Mouse (Mus musculus) cerebellum, adult 9-10 months (tissue): ENCODE measurements around the gene Btbd19.

Experiments used
- DNase-seq: peaks from one replicate; pipeline ENCODE4 v3.0.0; 2022

Gene Btbd19

DNA sequence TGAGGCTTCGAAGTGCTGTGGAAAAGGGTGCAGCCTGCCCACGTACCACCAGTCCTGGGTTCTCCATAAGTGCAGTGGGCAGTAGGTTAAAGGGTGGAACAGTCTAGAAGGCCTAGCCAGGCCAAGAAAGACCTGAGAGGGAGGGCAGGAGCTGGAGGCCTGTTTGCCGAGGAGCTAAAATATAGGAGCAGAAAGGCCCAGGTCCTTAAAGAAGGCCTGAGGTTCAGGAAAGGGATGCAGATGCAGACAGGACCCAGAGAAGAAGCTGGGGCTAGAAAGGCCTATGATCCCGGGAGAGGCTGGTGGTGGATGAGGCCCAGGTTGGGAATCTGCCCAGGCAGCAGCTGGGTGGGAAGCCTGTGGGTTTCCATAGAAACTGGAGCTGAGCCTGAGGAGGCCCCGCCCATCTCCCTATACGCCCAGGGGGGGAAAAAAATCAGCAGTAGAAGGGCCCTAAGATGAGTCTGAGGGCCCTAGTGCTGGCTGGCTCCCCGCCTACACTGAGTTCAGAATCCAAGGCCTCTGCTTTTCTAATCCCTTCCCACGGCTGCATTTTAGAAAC, at the start of gene Btbd19:
TSS of gene Btbd19 (minus strand) at position 378 of the 562 bp plus-strand sequence.
- peak; percentile 56 for DNase-seq

DNA sequence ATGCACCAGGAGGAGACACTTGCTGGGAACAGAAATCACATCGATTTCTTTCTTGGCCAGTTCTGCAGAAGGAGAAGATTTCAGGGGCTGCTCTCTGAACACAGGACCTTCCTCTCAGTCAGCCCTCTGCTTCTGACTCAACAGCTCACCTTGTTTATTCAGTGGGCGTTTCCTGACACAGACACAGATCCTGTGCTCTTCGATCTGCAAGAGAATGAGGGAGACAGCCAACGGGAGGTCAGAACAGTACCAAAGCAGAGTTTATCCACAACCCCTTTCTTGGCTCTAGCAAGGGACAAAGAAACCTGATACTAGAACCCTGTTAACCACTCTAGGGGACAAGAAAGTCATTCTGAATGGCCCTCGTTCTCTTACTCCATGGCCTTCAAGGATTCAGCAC, 44.4 kb upstream of the Btbd19 start:
- no peak for DNase-seq

DNA sequence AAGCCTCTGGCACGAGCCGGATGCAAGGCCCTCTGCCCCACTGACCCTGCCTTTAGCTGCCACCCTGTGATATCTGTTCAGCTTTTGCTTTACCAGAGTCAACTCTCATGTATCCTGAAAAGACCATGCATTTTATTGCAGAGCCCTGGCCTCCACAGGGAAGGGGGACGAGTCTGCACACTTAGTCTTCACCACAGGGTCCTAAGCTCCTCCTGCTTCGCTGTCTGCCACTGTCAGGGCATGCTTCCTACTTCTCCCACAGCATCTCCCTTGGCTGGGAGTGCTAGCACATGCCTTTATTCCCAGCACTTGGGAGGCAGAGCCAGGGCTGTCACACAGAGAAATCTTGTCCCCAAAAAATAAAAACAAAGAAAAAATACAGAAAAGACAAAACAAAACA, 35.7 kb upstream of the Btbd19 start:
- DNase-seq, result no peak

DNA sequence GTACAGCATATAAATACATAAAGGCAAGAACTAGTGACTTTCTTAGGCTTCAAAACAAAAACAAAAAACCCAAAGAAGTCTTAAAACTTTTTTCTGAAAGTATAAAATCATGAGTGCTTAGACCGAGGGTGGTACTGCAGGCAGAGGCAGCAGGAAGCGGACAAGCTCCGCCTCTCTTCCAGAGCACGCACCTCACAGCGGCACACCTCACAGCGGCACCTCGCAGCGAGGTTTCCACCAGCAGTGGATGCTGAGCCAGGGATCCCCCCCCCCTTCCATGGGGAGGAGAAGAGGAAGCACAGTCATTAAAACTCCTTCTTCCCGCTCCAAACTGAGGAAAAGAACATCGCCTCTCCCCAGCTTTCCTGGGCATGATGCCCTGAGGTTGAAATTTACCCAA, 34.1 kb upstream of the Btbd19 start:
- no peak for DNase-seq

DNA sequence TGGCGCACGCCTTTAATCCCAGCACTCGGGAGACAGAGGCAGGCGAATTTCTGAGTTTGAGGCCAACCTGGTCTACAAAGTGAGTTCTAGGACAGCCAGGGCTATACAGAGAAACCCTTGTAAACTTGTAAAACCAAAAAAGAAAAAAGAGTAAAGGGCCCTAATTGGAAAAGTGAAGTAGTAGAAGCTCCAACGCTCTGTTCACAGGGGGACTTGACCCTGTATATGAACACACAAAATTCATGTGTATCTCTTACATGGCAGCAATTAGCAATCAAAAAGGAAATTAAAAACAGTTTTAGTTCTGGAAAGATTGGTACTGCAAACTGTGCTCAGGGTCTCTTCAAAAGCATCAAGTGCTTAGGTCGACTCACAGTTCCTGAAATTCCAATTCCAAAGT, 30.8 kb upstream of the Btbd19 start:
- DNase-seq, result no peak

DNA sequence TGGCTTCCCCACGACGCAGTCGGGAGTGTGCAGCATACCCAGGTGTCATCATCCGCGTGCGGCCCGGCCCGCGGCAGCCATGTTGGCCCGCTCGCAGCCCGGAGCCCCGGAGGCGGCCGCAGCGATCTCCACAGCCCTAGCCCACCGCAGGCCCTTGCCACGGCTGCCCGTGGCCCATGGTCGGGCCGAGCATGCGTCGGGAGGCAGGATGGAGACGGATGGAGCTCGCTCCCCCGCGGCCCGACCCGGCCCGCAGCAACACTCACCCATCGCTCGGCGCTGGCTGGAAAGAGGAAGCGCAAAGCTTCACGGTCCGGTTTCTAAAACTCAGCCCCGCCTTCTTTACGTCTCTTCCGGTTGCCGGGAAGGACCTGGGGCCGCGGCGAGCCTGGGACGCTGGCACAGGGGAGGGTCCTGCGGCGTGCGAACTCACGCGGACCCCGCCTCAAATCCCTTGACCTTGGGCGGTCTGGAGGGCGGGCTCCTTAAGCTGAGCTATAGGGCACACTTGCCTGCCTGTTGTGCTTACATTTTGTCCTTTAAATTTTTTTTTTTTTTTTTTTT, 30.3 kb upstream of the Btbd19 start, which contains the start of gene Rps8:
TSS of gene Rps8 (minus strand) at position 452 of the 564 bp plus-strand sequence.
- peak; percentile 87 for DNase-seq

DNA sequence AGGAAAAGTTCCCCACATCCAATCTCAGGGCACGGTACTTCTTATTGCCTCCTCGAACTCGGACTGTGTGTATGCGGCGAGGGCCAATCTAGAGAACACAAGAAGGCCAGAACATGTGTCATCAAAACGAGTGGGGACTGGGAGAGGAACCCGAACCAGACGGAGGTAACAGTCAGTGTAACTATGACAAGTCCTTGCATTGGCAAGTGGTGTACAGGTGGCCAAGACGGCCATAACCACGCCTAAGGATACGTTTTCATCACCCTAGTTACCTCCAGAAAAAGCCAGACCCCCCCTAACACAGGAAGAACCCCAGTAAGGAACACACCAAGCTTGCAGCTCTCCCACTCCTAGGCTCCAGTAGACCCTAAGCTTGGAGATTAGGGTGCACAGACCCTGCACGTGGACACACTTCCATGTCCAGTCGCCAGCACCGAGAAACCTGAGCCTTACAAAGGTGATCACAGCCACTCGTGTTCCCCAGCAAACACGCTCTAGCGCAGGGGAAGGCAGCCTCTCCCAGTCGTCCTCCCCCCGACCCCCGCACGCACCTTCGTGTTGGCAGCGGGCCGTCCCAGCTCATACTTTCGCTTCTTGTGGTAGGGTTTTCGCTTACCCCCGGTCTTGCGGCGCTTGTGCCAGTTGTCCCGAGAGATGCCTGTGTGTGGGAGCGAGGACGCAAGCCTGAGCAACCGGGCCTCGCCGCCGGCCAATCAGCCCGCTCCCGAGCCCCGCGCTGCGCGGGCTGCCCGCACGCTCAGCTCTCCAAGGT, 29.7 kb upstream of the Btbd19 start:
- DNase-seq, result no peak

DNA sequence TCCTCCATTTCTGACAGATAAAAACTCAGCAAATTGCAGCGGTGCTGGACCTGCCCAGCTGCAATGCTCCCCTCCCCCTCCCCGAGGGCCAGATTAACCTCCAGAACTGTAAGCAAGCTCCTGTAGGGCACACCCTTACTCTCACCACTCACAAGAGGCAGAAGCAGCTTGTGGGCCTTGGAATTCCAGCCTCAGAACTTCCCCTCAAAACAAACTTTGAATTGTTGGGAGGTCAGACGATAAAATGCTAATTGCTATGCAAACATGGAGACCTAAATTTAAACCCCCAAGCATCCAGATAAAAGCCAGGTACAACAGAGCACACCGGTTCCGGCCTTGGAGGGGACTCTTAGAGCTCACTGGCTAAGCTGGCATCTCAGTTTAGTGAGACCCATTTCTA, 27.2 kb upstream of the Btbd19 start:
- DNase-seq, result no peak

DNA sequence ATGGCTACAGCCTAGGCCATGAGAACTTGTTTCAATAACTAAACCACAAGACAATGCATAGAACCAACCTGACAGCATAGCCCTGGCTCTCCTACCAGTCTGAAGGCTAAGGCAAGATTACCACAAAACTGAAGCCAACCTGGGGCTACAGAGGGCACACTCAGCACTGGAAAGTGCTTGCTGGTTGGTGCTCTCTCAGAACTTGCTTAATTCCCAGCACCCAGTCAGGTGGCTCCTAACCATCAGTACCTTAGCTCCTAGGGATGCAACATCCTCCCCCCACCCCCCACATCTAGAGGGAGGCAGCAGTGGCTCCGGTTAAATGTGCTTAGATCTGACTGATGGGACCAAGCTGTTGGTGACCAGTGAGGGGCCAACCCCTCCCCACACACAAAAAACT, 25.9 kb upstream of the Btbd19 start:
- DNase-seq, result no peak

DNA sequence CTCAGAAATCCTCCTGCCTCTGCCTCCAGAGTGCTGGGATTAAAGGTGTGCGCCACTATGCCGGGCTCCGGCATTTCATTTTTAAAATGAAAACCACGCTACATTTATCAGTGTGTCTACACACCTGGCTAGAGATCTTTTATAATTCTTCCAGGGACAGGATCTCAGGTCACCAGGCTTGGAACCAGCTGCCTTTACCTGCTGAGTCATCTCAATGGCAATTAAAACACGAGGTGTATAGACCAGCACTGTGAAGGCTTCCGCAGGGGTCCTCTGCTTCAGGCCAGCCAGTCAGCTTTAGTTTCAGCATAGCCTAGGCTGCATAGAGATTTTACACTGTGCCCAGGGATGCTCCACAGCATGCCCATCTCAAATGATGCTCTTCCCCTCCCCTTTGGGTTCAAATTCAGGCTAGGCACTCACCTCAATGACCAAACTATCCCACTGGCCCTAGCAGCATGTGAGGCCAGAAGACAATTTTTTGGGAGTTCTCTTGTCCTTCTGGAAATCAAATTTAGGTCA, 24.7 kb upstream of the Btbd19 start:
- DNase-seq, result no peak

DNA sequence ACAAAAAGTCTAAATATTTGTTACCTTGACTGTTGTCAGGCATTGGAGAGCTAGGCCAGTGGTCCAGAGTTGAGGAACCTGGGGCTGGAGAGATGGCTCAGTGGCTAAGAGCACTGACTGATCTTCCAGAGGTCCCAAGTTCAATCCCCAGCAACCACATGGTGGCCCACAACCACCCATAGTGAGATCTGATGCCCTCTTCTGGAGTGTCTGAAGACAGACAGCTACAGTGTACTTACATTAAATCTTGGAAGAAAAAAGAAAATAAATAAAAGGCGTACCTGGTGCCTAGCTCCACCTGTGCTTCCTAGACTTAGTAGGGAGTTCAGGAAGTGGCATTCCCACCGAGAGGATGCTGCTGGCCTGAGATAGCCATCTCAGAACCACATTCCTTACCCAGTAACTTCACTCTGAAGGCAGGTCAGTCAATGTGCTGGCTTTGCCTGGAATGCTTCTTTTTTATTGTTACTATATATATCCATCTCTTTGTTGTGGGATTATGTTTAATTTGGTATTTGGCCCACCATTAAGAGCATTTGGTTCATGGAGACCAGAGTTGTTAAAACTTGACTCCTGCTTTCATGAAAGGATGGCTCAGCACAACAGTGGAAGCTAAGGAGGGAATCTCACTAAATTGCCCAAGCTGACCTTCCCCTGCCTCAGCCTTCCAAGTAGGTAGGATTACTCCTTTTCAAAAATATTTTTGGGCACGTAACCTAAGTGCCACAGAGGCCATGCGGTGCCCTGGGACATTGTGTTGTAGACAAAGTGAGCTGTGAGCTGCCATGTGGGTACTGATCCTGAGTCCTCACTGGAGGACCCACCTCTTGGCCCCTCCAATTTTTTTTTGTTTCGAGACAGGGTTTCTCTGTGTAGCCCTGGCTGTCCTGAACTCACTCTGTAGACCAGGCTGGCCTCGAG, 24.0 kb upstream of the Btbd19 start:
- no peak for DNase-seq

DNA sequence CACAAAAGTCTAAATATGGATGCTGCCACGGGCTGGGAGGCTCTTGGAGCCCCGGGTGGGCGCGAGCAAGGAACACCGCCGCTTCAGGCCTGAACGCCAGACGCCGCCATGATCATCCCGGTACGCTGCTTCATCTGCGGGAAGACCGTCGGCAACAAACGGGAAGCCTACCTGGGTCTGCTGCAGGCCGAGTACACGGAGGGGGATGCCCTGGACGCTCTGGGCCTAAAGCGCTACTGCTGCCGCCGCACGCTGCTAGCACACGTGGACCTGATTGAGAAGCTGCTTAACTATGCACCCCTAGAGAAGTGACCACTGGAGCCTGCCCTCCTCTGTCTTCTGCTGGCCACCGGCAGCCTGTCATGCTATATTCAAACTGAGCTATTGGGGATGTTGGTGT, 23.3 kb upstream of the Btbd19 start:
- no peak for DNase-seq

DNA sequence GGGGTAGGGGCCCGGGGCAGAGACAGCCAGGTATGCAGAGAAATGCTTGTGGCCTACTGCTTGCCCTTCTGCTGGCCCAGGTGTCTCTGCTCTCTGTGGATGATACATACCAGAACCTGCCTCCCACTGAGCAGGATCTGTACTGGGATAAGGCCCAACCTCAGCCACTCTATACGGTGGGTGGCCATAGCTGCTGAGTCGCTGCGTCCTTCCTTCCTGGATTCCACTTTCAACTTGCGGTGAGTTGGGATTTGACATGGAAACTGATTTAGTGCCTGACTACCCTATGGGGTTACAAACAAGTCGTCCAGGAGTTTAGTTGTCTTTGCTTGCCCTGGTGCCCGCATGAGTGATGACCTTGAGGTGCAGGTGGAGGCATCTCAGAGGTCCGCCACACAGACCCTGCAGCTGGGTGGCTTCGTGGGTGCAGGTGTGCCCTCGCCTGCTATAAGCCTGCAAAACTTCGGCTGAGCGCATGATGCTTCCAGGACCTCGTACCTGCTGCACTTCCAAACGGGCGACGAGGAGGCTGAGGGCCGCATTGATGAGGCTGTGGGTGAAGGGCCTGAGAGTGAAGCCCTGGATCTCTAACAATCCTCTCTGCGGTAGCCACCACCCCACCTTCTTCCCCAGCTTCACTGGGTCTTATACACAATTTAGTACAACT, 22.7 kb upstream of the Btbd19 start:
- DNase-seq, result no peak

DNA sequence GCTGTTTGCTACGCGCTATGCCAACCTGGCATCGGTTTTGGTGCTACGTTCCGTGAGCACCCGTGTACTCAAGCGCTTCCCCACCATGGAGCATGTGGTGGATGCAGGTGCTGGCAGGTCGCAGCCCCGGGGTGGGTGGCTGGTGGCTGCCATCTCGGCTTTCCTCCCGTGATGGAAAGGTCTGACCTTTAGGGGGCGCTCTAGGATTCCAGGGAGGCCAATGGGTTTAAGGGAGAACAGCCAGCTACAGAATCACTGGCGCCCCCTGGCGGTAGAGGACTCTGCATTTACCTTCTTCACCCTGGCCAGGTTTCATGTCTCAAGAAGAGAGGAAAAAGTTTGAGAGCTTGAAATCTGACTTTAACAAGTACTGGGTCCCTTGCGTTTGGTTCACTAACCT, 20.7 kb upstream of the Btbd19 start:
- DNase-seq, result peak; percentile 84

DNA sequence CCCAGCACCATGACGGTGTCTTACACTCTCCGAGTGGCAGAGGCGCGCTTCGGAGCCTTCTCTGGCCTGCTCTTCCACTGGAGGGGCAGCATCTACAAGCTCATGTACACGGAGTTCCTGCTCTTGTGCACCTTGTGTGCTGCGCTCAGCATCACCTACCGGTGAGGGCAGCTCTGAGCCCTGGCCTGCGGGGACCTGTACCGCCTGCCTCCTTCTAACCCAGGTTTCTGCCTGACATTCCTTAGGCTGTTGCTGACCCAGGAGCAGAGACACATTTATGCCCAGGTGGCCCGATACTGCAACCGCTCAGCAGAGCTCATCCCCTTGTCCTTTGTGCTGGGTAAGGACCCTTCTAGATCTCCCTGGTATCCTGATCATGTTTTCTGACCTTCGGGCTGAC, 19.7 kb upstream of the Btbd19 start:
- peak; percentile 1 for DNase-seq

DNA sequence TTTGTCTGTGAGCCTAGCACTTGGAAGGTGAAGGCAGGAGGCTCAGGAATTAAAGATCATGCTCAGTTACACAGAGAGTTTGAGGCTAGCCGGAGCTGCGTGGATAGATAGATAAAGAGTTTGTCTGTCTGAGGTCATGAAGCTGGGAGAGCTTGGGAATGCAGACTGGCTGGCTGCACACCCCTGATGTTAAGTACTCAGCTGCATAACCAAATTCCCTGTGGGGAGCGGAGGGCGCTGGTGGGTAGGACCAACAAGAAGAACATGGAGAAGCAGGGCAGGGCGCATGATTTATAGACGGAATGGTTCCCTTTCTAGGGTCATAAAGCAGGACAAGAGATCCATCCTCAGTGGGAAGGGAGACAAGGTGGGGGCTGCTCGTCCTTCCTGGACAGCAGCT, 17.5 kb upstream of the Btbd19 start:
- DNase-seq, result no peak

DNA sequence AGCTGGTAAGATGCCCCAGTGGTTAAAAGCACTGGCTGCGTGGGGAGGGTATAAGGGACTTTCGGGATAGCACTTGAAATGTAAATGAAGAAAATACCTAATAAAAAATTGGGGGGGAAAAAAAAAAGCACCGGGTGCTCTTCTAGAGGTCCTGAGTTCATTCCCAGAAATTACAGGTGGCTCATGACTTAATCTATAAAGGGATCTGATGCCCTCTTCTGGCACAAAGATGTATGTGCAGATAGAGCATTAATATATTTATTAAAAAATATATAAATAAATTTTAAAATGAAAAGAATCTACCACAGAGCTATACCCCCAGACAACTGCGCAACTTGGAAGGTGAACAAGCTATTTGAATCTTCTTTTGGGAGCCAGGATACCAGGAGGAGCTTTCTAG, 15.1 kb upstream of the Btbd19 start:
- no peak for DNase-seq

DNA sequence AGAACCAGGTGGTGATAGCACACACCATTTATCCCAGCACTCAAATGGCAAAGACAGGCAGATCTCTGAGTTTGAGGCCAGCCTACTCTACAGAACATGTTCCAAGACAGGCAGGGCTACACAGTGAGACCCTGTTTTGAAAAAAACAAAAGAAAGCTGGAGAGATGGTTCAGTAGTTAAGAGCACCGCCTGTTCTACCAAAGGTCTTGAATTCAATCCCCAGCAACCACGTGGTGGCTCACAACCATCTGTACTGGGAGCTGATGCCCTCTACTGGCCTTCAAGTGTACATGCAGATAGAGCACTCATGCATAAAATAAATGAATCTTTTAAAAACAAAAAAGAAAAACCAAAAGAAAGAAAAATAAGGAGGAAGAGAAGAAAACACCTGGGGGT, 13.7 kb upstream of the Btbd19 start:
- peak; percentile 74 for DNase-seq

DNA sequence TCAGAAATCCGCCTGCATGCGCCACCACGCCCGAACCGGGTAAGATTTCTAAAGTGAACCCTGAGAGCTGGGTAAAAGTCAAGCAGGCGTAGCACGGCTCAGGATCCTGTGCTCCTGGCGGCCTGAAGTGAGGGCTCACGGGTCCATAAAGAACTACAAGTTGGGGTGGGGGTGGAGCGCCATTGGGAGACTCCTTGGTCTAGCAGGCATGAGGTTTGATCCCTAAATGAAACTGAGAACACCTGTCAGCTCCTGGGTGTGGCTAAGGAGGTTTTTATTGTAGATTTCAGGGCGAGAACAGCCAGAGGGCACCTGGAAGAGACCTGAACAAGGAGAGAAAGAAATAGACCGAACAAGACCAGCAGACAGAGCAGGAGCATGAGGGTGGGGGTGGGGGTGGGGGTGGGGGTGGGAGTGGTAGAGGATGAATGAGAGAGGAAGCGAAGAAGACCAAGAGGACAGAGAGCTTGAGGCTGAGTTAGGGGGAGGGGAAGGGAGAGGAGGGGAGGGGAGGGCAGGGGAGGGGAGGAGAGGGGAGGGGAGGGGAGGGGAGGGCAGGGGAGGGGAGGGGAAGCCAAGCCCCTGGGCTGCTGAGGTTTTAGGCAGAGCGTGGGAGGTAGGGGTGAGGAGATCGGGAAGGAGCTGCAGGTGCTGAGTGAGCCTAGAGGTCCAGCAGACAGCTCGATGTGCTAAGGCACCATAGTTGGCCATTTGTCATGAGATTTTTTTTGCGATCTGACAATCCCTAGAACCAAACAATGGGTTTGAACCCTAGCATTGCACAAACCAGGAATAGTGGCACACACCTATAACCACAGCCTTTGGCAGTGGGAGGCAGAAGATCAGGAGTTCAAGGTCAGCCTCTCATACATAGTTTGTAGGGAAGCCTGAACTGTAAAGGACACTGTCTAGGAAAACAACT, 13.0 kb upstream of the Btbd19 start:
- DNase-seq, result no peak

DNA sequence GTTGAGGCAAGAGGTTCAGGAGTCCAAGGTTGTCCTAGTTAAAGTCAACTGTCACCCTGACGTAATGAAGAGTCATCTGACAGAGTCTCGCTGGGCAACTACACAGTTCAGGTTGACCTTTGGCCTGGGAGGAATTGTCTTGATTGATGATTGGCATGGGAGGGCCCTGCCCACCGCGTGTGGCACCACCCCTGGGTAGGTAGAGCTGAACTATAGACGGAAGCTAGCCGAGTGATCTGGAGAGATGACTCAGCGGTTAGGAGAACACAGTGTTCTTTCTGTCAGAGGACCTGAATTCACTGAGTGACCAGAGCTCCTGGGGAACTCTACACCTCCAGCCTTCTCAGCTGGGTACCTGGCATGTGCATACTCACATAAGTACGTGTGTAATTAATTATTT, 10.5 kb upstream of the Btbd19 start:
- no peak for DNase-seq

DNA sequence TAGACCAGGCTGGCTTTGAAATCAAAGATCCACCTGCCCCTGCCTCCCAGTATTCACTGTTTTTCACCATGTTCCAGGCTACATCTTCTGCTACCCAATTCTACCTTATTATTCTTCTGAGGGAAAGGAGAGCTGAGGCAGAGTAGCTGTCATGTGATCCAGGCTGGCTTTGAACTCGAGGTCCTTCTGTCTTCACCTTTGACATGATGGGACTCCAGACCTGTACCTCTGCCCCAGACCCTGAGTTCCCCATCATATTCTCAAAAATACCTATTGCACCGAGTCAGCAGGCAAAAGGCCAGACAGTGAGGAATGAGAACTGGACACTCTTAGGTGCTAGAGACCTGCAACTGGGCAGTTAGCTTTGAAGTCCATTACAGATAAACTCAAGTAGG, 9.1 kb upstream of the Btbd19 start:
- DNase-seq, result peak; percentile 62
